Mouse (Mus musculus) liver, embryonic 14.5 days (tissue): Measurements from ENCODE around the gene Gm49661.
A peak's percentile ranks its signal among the peaks of the same experiment; 100 is the strongest.

Experiments used
- CTCF ChIP-seq: IDR thresholded peaks from 2 replicates; pipeline ENCODE4 v1.5.1; 2016; ENCODE audit warnings: antibody characterized with exemption, low read depth, control low read depth
- EP300 ChIP-seq: IDR thresholded peaks from 2 replicates; pipeline ENCODE4 v1.6.1; 2016; ENCODE audit warnings: antibody characterized with exemption, low read depth

DNA sequence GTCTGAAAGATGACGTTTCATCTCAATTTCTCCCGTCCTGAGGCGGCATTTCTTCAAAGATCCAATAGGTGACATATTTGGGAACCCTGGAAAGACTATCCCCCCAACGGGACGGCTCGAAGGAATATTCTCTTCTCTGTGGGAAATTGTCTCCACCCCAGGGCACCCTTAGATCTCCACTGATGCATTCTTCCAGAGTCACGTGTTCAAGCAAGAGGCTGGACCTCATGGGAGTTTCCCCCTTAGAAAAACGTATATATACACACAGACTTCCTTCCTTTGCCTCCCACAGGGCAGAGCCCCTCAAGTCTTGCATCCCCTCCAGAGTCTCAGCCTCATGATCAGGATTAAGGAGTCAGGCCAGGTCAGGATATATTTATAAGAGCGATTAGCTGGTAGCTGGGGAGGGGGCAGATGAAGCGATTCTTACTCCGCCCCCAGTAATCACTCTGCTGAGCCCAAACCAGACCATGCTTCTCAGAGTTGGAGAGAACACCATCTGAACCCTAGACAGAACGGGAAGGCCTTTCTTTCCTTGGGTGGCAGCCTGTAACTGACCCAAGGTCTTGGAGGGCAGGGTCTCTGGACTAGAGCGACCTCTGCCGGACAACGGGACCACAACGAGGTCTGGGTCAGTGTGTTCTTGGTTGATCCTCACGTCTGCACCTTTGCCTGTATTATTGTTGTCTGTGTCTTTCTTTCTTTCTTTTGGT is 22.5 kb downstream of the Gm49661 start, which contains the start of gene Rtbdn:
- TF ChIP-seq CTCF (peak; percentile 59), EP300 (no peak)
